Mouse (Mus musculus) ES-CJ7 (cell line): ENCODE results near the gene Ipmk.
A peak's percentile ranks its signal among the peaks of the same experiment; 100 is the strongest.
"Not testable (repeated sequence)": the region's sequence is repeated elsewhere in the genome, so short reads cannot be mapped to it uniquely, and the experiment has no call there.

Experiments used
- DNase-seq: peaks from one replicate; pipeline ENCODE4 v3.0.0; 2011; ENCODE audit warnings: low read depth, low spot score

Gene Ipmk

DNA sequence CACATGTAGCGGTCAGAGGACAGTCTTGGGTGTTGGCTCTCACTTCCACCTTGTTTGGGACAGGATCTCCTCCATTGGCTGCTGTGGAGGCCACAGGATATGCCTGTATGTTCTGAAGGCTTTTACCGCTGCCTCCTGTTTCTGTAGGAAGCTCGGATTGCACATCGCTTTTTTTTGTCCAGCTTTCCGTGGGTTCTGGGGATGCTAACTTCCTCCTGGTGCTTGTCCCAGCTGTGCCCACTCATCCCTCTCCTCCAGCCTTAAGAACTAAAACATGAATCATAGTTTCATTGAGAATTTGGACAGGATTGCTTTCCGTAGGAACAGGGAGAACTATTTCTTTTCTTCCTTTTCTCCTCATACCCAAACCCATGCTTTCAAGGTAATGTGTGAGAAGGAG, 24.3 kb downstream of the Ipmk start:
- no peak for DNase-seq

DNA sequence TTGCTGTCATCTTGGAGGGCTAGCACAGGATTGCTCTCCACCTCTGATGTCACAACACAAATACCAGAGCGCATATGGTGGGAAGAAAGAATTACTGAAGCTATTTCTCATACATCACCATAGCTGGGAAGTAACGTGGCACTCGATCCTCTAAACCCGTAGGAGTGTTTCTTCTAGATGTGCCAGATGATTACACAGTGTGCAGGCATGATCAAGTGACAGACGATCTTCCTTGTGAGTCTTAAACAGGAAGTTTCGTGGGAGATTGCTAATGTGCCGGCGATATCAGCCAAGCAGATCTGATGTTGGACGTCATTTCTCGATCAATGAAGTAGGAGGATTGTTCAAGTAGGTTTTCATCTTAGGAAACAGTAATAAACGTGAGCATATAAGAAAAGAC, 26.1 kb downstream of the Ipmk start:
- no peak for DNase-seq

DNA sequence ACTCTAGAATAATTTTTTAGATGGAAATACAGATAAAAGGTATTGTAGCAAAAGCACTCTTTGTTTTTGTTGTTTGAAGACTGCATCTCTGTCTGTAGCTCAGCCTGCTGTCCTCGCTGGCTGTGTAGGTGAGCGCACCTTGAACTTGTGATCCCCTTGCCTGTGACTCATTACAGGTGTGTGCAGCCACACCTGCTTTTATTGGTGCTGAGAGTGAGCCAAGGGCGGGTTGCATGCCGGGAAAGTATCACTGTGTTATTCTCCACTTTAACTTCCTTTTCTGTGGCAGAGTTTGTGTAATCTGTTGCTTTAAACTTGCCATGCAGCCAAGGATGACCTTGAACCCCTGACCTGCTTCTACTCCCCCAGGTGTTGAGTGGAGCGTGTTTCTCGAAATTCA, 28.5 kb downstream of the Ipmk start:
- no peak for DNase-seq

DNA sequence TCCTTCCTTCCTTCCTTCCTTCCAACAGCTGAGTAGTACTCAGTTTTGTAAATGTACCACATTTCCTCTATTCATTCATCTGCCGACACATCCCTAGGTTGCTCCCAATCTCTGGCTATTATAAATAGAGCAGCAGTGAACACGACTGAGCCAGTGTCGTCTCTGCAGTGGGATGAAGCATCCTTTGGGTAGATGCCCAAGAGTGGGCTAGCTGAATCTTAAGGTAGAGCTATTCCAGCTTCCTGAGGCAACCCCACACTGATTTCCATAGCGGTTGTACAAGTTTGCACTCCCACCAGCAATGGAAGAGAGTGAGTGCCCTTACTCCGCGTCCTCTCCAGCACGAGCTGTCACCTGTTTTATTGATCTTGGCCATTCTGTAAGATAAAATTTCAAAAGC, 32.8 kb downstream of the Ipmk start:
- no peak for DNase-seq

DNA sequence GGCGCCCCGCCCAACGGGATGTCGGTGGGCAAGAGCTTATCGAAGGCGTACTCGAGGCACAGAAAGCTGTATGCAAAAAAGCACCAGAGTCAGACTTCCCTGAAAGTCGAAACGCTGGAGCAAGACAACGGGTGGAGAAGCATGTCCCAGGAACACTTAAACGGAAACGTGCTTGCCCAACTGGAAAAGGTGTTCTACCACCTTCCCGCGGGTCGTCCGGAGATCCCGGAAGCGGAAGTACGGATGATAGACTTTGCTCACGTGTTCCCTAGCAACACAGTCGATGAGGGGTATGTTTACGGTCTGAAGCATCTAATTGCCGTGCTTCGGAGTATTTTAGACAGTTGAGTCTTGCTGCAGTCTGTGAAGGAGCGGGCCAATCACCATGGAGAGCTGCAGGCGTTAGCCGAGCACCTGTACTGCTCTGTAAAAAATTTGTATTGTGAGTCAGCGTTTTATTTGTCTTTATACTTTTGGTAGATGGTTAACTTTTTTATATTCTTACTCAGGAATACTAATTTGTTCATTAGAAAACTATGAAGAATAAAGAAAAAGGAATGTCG, 34.0 kb downstream of the Ipmk start:
- DNase-seq, result peak; percentile 22

DNA sequence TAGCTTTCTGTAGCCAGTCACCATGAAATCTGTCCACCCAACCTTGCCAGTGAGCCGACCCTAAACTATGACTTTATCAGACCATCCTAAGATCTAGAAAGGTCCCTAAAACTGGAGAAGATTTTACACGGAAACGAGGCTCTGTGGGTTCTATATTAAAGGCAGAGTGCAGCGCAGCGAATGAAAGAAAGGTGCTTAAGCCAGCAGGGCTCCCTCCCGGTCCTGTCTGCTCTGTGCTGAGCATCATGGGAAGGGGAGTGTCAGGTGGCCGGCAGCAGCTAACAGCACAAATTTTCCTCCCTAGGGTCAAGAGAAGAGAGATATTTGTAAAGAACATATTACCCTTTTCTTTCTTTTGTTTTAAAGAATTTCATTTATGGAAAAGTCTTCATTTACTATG, 34.5 kb downstream of the Ipmk start:
- DNase-seq, result no peak

DNA sequence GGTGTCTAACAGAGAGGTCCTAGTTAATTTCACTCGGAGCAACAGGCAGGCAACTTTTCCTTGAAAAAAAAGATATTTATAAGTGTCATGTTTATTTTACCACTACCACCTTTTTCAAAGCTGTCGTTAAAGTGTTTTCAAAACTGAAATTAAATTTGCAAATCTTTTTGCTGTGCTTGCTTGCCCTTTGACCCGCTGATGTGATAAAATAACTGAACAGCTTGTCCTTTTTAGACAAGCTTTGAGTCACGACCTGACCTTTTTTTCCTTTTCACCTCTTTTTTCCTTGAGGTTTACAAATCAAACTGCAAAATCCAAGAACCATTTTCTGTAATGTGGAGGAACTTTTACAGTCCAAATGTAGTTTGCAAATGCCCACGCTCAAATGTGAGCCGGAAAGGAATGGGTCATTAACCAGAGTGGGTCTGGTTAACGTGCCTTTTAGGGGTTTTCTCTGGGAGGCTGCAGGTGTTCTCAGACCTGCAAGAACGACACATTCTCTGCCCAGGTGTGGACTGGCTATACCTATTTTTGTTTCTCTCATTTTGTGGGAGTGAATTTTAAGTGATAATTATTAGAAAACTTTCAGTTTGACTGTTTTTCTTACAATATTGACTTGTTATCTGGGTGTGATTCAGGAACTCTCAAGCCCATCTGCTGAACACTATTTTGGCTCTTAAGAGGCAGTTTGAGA, 35.4 kb downstream of the Ipmk start:
- no peak for DNase-seq

DNA sequence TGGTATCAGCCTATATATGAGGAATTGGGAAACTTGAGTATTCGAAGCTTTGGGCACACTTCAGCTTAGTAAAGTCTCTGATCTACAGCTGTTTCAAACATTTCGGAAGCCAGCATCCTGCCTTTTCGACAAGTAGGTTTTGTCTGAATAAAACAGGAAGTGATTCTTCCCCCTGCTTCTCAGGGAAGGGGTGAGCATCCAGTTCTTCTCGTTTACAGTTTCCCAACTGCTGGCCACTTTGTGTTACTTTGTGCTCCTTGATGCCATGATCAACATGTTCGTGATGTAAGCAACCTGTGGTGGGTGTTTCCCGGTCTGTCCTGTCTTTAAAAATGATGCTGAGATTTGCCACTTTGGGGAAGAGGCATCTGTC, 36.0 kb downstream of the Ipmk start:
- not testable (repeated sequence) for DNase-seq

DNA sequence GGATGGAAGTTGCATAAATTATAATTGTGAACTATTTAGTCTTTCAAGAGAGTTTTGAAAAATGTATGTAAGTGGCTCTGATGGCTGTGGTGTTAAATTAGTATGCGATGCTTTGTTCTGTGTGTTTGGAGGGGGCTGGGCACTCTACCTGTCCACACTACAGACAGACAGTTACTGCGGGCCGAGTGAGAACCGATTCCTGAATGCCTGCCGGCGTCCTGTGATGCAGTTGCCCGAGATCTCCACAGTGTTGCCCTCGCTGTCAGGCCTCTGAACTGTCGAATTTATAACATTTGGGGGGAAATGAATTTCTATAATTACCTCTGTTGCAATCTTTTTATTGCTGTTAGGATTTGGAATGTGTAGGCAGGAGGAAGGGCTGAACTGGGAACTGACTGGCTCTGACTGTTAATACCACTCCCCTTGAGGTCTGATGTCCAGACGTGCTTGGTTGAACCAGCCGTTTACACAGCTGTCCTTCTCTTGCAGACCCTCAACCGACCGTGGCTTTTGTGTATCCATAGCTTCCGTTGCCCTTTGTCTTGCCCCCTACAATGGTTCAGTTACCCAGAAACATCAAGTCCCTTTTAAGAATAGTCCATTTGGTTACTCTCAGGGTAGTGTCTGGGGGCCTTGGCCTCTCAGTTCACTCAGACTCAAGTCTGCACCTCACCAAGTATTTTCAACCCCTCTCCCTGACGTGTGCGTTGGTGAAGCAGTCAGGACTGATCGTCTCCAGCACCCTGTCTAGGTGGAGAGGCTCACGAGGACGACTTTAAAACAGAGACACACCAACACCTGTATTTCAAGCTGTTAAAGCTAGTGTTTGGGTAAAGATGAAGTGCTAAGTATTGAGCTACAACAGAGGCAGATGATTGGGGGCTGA, 36.8 kb downstream of the Ipmk start:
- DNase-seq, result no peak

DNA sequence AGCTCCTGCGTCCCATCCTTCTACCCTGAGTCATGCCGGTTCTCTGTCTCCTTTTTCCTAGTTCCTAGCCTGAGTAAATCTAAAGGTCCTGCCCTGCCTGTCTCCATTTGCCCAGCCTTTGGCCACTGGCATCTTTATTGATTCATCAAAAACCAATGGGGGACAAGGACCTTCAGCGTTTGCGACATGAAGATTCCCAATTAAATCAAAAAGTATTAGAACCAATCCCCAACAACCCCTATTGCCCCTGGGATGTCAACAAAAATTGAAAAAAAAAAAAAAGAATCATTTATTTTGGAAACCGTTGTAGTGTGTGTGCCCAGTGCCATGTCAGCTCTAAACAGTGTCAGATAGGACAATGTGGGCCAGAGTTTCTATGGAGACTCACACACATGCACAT, 41.7 kb downstream of the Ipmk start:
- DNase-seq, result no peak

DNA sequence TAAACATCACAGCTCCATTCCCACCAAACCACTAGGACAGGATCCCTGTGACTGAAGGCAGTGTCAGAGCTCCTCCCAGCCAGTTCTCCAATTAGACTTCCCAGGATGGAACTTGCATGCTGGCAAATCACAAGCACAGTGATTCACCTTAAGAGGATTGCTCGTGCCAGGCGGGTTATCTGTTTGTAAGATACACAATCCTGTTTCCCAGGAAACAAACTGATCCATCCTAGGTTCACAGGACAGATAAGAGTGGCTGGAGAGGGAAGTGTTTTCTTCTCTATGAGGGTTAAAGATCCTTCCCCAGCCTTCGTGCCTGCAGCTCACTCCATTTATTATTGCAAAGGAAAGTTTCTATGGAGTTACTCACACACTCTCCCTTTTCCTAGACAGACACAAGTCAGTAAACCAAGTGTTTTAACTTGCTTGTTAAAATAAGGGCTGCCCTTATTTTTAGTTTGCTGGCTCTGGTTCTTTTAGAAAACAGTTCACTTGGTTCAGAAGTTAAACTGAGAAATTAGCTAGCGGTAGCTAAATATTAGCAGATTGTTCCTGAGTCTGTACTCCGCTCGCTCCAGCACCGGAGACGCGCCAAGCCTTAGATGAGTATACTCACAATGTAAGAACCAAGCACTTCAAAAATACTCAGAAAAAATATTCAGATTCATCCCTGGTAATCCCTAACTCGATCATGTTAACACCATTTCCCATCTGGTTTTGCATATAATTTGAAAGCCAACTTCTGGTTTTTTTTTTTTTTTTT, 51.0 kb downstream of the Ipmk start:
- no peak for DNase-seq

DNA sequence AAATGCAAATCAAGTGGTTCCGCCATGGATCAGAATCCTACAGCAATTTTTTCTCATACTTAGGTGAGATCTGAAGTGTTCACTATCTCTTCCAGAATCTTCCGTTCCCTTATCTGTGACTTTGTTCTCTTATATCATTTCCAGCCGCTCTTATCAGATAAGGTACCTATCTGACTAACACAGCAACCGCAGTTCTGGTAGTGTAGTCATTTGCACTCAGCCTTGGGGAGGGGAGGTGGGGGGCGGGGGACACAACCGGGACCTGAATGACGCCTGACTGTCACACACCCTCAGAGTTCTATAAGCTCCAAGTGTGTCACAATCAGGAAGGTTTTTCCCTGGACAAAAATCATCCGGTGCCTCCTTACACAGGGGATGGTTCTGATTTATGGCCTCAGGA, 51.8 kb downstream of the Ipmk start:
- DNase-seq, result no peak

DNA sequence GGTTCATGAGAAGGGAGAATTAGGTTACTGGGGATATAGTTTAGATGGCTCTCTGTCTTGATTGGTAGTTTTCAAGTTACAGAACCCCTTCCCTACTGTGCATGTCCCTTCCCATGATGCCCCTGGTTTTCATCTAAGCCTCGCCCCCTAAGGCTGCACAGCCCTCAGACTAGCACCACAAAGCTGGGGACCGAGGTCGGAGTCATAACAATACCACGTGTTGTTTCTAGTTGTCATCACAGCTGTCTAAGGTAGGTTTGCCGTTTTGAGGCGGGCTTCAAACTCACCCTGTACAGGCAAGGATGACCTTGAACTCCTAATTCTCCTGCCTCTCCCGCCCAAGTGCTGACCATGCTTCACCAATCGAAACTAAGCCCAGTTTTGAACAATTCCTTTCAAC, 52.4 kb downstream of the Ipmk start:
- DNase-seq, result peak; percentile 47

DNA sequence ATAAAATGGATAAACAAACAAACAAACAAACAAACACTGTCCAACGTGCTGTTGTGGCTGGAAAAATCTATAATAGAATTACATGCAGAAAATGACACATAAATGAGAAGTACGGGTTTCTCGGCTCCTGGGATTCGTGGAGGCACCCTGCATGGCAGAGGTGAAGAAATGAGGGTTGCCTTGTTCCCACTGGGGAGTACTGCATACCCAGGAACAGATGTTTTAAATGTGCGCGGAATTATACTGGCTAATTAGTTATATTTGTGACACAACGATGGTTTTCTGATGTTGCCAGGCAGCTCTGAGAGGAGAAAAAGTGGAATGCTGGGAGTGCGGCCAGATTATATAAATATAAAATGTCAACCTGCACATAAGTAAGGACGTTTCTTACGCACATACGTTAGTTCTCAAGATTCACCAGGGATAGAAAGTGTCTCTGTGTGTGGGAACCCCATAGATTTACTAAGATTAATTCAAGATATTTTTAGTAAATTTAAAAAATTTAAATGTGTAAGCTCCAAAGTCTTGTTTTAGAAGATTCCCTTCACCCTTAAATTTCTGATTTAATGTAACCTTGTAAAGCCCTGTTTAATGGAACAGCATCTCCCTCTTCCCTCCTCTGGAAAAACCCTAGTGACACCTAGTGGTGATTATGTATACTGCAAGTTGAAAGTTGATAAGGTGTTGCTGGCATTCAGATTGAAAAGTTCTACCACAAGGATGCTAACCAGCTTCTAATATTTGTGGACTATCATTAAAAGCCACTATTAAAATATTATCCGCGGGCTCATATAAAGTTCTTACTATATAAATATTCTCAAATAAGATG, 53.5 kb downstream of the Ipmk start:
- DNase-seq, result peak; percentile 66

DNA sequence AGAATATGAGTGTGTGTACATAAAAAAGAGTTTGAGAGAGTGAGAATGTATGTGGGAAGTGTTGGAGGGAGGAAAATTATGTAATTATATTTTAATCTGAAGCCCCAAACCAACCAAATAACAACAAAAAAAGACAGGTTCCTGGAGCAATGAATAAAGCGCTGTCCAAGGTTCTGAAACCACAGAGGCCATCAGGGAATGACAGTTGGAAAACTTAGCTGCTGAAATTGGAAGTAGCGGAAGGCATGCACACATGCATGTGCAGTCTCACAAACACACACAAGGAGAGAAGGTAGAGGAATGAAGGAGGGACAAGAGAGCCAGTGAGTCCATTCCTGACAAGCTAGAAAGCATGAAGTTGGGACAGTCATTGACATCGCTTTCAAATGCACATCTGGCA, 56.1 kb downstream of the Ipmk start:
- no peak for DNase-seq

DNA sequence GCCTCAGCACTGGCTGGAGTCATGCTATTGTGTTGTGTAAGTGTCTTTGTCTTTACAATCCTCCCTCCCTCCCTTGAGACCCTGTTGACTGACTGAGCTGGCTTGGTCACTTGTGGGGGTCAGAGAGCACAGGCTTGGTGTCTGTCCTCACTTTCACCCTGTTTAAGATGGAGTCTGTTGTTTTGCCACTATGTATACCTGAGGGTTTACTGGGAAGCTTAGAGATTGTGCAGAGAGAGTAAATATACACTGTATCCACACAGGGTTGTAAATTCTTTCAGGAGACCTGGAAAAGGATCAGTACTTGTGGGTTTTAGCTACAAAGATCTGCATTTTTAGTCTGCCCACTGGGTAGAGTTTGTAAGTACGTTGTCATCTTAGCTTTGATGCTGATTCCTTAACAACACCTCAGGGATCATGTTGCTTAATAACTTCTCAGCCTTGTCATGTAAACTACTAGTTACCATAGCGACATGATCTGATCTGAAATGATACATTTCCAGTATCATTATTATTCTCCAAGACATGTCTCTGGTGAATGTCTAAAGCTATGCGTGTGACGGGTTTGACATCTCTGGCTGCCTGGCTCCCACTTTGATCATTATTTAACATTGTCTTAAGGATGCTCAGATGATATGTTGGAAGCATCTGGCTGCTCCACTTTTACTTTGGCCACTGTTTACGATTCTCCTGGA, 58.1 kb downstream of the Ipmk start:
- DNase-seq, result no peak

DNA sequence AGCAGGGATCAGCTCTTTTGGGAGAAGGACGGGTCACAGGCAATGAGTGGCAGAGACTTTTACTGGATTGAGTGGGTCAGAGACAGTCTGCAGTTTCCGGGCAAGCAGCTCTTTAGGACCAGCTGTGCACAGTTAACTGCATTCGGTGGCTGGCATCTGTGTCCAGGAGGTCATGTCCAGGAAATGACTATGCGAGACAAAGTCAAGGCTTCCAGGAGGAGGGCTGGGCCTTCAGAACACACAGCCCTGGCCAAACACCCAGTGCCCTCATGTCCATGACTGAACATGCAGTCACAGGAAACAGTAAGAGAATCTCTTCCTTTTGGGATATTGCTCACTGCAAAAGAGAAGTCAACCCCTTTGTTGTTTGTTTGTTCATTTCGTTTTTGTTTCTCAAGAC, 62.4 kb downstream of the Ipmk start:
- no peak for DNase-seq

DNA sequence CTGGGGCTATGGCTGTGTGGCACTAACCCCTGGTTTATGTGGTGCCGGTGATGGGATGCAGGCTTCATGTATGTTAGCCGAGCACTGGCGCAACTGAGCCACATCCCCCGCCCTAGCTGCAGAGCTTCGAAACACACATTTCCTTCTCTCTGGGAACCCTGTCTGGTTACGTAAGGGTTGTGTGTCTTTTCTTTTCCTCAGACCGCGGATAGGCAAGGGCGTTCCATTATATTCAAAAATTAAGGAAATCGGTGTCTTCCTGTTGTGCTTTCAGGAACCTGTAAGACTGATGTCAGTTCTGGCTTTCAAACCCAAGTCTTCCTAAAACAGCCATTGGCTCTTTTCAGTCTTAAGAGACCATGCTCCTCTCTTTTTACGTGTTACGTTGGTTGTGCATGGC, 65.8 kb downstream of the Ipmk start:
- DNase-seq, result no peak

DNA sequence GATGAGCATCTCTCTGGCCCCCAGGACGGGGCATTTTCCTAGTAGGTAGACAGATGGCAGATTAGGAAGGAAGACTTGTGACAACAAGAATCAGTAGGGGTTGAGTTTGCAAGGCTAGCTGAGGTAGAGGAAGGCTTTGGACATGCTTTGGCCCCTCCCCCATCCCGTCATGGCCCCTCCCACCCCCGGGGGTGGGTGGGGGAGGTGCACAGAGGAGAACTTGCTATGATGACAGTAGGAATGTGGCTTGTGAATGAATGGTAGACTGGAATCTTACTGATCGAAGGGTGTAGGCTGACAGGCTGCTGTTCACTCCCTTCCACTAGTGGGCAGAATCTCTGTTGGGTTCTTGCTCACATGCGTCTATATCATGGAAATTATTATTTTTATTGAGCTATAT, 74.0 kb downstream of the Ipmk start:
- DNase-seq, result peak; percentile 61
